Mouse (Mus musculus) G1E-ER4 (cell line): Measurements from ENCODE around the gene Alpl. TPM values are rescaled to one million over a fixed set of nuclear protein-coding genes. Genes with fewer than 3 reads are reported as not detected.

Source experiments
- GATA1 ChIP-seq: IDR thresholded peaks from one replicate; pipeline ENCODE4 v1.8.0; 2012; ENCODE audit warnings: low read length, inconsistent platforms
- polyA plus RNA-seq: library from polyadenylated mRNA; stranded (reverse); fragments of >175 nt; gene quantifications from 2 replicates; pipeline ENCODE4 v1.2.3, GENCODE M21; 2012

The Alpl gene
- polyA plus RNA-seq, 1 experiment, result not detected

- no peak for TF ChIP-seq GATA1
Measured at GRCm38 (mm10) chr4:137723527-137723926, 72.7 kb downstream of the Alpl start.

- no peak for TF ChIP-seq GATA1
Measured at GRCm38 (mm10) chr4:137722692-137723427, 73.3 kb downstream of the Alpl start.

GRCm38 (mm10) chr4:137722230-137722629 lies 74.0 kb downstream of the Alpl start:
- TF ChIP-seq GATA1, result no peak

GRCm38 (mm10) chr4:137721563-137721962 lies 74.6 kb downstream of the Alpl start:
- TF ChIP-seq GATA1, result no peak

- TF ChIP-seq GATA1, result no peak
Measured at GRCm38 (mm10) chr4:137719378-137720077, 76.7 kb downstream of the Alpl start.

GRCm38 (mm10) chr4:137717671-137718070 lies 78.5 kb downstream of the Alpl start:
- TF ChIP-seq GATA1, result no peak

GRCm38 (mm10) chr4:137717005-137717404 lies 79.2 kb downstream of the Alpl start:
- TF ChIP-seq GATA1, result no peak

GRCm38 (mm10) chr4:137714020-137714624 lies 82.1 kb downstream of the Alpl start:
- TF ChIP-seq GATA1, result no peak

GRCm38 (mm10) chr4:137712963-137713362 lies 83.2 kb downstream of the Alpl start:
- TF ChIP-seq GATA1, result no peak

- TF ChIP-seq GATA1, result no peak
Measured at GRCm38 (mm10) chr4:137707216-137707990, 88.8 kb downstream of the Alpl start.

- TF ChIP-seq GATA1, result no peak
Measured at GRCm38 (mm10) chr4:137706510-137706909, 89.7 kb downstream of the Alpl start.

- no peak for TF ChIP-seq GATA1
Measured at GRCm38 (mm10) chr4:137705379-137705778, 90.8 kb downstream of the Alpl start.

- TF ChIP-seq GATA1, result no peak
Measured at GRCm38 (mm10) chr4:137704561-137704960, 91.6 kb downstream of the Alpl start.

GRCm38 (mm10) chr4:137703077-137703476 lies 93.1 kb downstream of the Alpl start:
- no peak for TF ChIP-seq GATA1

GRCm38 (mm10) chr4:137700960-137701359 lies 95.2 kb downstream of the Alpl start:
- TF ChIP-seq GATA1, result no peak
